Mouse (Mus musculus): ENCODE data around the gene Gpsm1.

Gpsm1 gene

GRCm38 (mm10) chr2:26315072-26315924 is at the start of gene Gpsm1:
Gpsm1 (plus strand) TSS chr2:26315515.
- DNase-seq, result peak; percentile 91

GRCm38 (mm10) chr2:26266066-26266742 is 49.1 kb upstream of the Gpsm1 start:
- no peak for DNase-seq

GRCm38 (mm10) chr2:26268216-26268615 is 47.1 kb upstream of the Gpsm1 start:
- no peak for DNase-seq

GRCm38 (mm10) chr2:26273611-26274010 is 41.7 kb upstream of the Gpsm1 start:
- DNase-seq, result peak; percentile 73

GRCm38 (mm10) chr2:26279712-26280111 is 35.6 kb upstream of the Gpsm1 start:
- no peak for DNase-seq

GRCm38 (mm10) chr2:26280594-26280993 is 34.7 kb upstream of the Gpsm1 start:
- no peak for DNase-seq

- DNase-seq, result no peak
These were observed 29.5 kb upstream of the Gpsm1 start for GRCm38 (mm10) chr2:26285804-26286203.

- DNase-seq, result no peak
These were observed 28.9 kb upstream of the Gpsm1 start for GRCm38 (mm10) chr2:26286391-26286790.

GRCm38 (mm10) chr2:26290133-26290532 is 25.2 kb upstream of the Gpsm1 start:
- DNase-seq, result no peak

- DNase-seq, result no peak
These were observed 20.9 kb upstream of the Gpsm1 start, which contains the start of gene Ccdc187 for GRCm38 (mm10) chr2:26294457-26294856. Ccdc187 (minus strand) TSS chr2:26294557.

GRCm38 (mm10) chr2:26296606-26297195 is 18.6 kb upstream of the Gpsm1 start:
- peak; percentile 13 for DNase-seq

GRCm38 (mm10) chr2:26298208-26298855 is 17.0 kb upstream of the Gpsm1 start:
- no peak for DNase-seq

GRCm38 (mm10) chr2:26298856-26299230 is 16.5 kb upstream of the Gpsm1 start:
- DNase-seq, result no peak

GRCm38 (mm10) chr2:26299336-26299735 is 16.0 kb upstream of the Gpsm1 start:
- no peak for DNase-seq

GRCm38 (mm10) chr2:26300161-26300807 is 15.0 kb upstream of the Gpsm1 start:
- peak; percentile 41 for DNase-seq

- DNase-seq, result peak; percentile 93
These were observed 14.5 kb upstream of the Gpsm1 start for GRCm38 (mm10) chr2:26300808-26301174.

GRCm38 (mm10) chr2:26302005-26302503 is 13.3 kb upstream of the Gpsm1 start:
- peak; percentile 36 for DNase-seq

GRCm38 (mm10) chr2:26304711-26305110 is 10.6 kb upstream of the Gpsm1 start:
- no peak for DNase-seq

GRCm38 (mm10) chr2:26305555-26305954 is 9.8 kb upstream of the Gpsm1 start:
- no peak for DNase-seq

- no peak for DNase-seq
These were observed 8.6 kb upstream of the Gpsm1 start for GRCm38 (mm10) chr2:26306702-26307101.

- DNase-seq, result peak; percentile 61
These were observed 5.6 kb upstream of the Gpsm1 start for GRCm38 (mm10) chr2:26309739-26310138.

- DNase-seq, result no peak
These were observed 3.4 kb upstream of the Gpsm1 start for GRCm38 (mm10) chr2:26311936-26312335.

Data from lung, postnatal 36 days (tissue).